Mouse (Mus musculus) heart, postnatal 4 days (tissue): Measurements from ENCODE around the gene Dglucy. TPM values are rescaled to one million over a fixed set of nuclear protein-coding genes. Genes with fewer than 3 reads are reported as not detected.

ENCODE experiments used
- DNase-seq: peaks from one replicate; pipeline ENCODE4 v3.0.0; 2021
- total RNA-seq, 2 experiments: library from RNA; stranded (reverse); gene quantifications; 2 replicates each; pipeline ENCODE4 v1.2.3; 2021

Dglucy gene
- total RNA-seq, 2 experiments from 2014 or later: 14.2 to 17.0 TPM

DNA sequence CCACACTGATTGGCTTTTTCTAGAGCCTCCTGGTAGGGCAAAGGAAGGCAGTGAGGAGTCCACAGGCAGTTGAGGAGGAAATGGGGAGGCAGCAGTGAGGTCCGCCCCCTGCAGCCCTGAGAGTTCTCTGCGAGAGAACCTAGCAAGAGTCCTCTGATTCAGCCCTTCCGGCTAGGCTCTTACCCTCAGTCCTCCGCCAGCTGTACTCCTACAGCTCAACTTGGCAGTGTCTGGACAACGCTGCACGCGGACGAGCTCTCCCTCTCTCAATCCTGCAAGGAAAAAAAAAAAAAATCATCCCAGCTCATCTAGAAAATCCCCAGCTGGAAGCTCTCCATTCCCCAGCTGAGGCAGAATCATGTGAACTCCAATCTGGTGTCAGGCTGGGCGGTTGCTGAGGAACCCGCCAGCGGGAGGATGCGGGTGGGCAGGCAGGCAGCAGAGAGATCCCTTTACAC is 109.0 kb downstream of the Dglucy start:
- peak; percentile 44 for DNase-seq

DNA sequence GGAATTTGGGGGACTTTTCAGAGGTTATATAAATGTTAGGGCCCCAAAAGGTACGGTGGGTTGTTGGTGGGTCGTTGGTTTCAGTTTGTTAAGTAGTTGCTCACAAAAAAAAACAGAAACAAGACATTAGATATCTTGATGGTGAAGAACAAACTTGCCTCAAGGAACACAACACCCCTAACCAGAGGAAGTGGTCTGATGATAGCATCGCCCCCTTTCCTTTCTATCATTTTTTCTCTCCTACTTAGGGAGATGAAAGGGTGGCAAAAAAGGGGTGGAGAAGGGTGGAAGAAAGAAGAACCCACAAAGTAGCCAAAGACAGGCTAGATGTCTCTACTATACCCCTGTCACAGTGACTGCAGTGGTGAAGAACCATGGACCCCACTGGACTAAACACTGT is 111.7 kb downstream of the Dglucy start:
- DNase-seq: no peak

DNA sequence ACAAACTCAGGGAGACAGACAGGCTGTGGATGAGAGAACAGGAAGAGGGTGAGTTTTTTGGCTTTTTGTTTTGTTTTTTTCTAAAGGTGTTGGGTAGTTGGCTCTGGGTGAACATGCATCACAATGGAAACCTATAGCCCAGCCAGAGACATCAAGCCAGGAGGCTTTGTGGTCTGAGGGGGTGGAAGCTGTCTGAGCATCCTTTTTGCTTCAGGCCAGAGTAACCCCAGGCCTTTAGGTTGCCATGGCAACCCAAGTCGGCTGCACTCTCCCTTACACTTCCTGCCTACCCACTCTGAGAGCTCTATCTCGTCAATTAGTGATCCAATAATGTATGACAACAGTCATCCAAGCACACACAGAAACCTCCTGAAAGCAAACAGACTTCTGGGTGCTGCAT is 116.6 kb downstream of the Dglucy start:
- DNase-seq: no peak

DNA sequence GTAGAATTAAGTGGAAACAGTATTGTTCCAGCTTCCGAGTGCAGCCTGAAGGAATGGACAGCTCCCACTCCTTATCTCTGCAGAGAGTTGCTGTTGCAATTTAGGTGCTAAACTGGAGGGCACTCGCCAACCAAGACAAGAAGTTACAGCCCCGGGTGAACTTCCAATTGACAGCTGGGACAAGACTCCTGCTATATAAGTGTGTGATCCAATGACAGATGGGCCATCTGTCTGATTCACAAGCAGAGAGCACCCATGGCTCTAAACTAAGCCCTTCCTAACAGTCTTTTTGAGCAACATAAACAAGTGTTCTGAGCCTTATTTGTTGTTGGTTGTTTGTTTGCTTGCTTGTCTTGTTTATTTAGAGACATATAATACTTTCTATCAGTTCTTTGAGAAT is 117.8 kb downstream of the Dglucy start:
- DNase-seq: no peak

DNA sequence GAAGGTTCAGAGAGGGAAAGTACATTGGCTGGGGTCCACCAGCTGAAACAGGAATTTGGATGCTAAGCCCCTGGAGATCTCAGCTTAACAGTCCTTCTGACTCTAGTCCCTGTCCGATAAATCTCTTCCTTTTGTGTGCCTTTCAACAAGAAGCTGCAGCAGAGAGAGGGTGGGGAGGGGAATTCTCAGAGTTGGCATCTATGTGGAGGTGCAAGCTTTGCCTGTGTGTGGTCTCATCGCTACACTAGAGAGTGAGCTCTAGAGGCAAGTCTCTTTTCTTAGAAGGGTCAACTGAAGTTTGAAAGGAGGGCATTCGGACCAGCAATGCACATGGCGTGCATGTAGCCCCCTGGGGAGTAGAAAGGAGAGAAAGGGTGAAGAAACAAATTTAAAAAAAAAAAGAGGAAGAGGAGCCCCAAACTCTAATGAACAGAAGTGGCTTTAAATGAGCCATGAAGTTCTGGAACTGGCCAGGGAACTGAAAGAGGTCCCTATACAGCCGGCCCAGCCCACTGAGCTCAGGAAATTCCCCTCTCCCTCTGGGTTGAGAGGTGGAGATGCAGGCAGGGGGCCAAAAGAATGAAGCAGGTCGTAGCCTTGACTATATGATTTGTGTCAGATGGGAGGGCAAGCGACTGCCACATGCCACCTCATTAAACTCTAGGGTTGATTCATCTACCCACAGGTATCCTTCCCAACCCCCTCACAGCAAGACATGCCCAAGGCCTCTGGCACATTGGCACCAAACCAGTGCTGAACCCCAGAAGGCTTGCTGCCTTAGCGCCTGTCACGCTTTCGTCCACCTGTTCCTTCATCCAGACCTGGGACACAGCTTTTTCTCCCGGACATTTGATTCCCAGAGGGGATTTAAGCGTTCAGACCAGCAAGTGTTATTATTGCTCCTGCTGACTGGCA is 119.1 kb downstream of the Dglucy start:
- DNase-seq: no peak

DNA sequence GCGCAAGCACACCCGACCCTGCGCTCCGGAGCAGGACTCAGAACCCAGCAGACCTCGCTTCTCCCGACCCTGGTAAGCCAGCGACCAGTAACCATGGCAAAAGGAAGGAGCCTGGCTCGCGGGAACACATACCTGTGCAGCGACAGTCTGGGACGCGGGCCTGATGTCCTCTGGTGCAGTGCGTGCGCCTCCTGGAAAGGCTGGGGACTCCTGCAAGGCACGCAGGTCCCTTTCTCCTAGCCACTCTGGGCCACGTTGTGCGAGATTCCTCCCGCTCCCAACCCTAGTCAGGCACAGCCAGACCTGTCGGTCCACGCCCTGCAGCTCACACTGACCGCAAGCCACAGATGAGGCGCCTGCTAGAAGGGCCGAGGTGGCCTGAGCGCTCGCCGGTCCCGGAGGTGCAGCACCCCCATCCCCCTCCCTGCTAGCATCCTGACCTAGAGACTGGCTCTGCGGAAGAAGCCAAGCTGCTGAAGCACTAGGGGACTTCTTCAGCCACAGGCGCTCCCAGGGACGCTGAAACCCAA is 120.3 kb downstream of the Dglucy start:
- no peak for DNase-seq

DNA sequence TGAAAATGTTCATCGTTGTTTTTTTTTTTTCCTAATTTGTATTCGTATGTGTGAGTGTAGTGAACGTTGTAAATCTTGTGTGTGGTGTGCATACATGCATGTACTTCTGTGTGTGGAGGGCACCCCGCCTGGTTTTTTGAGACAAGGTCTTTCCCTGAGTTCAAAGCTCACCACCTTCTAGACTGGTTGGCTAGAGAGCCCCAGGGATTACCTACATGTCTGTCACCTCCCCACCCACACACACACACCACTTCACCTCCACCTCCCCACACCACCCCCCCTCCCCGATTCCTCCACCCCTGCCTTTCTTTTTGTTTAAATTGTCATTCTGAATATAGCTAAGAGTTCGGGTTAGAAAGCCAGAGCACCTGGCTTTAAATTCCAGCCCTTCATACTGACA is 122.0 kb downstream of the Dglucy start:
- no peak for DNase-seq

DNA sequence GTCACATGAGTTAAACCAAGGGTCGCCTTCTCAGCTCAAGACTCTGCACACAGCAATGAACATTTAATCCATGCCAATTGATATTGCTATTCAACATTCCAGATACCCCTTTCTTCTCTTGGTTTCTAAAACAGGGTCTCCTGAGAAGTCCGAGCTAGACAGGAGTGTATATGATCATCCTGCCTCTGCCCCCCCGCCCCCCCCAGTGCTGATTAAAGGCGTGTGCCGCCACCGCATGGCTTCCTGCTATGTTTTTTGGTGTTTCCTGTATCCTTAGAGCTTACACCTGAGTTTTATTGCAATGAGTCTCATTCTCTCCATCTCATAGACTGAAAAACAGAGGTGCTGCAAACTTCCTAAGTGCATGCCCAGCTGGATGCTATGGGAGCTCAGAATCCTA is 122.5 kb downstream of the Dglucy start:
- DNase-seq: no peak

DNA sequence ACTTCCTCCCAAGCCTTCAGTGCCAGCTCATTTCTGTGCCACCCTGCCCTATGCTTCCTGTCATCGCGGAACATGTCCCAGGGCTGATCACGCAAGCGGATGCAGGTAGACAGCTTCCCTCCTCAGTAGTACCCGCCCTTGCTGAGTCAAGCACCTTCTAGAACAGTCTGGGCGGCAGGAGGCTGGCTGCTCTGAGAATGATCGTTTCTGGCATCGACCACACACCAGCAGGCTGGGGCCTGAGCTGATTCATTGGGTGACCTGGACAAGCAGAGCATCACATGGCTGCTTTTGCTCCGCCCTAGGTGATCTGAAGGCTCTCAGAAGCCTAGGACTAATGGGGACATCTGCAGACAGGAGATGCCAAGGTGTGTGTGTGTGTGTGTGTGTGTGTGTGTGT is 124.9 kb downstream of the Dglucy start:
- DNase-seq: no peak

DNA sequence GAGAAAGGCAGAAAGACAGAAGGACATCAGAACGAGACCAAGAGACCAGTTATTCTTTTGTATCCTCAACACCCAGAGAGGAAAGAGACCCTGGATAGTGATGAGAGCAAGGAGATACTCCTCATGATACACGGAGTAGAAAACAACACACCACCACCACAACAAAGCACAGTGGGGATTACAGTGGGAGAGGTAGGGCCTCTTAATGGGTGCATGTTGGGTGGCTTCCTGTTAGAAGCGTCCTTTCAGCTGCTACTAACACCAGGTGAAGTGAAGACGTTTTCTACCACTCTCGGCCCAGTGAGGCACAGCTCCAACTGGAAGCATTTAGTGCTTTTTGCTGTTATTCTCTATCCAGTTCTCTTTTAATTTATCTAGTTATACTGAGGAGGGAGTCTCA is 128.0 kb downstream of the Dglucy start:
- no peak for DNase-seq

DNA sequence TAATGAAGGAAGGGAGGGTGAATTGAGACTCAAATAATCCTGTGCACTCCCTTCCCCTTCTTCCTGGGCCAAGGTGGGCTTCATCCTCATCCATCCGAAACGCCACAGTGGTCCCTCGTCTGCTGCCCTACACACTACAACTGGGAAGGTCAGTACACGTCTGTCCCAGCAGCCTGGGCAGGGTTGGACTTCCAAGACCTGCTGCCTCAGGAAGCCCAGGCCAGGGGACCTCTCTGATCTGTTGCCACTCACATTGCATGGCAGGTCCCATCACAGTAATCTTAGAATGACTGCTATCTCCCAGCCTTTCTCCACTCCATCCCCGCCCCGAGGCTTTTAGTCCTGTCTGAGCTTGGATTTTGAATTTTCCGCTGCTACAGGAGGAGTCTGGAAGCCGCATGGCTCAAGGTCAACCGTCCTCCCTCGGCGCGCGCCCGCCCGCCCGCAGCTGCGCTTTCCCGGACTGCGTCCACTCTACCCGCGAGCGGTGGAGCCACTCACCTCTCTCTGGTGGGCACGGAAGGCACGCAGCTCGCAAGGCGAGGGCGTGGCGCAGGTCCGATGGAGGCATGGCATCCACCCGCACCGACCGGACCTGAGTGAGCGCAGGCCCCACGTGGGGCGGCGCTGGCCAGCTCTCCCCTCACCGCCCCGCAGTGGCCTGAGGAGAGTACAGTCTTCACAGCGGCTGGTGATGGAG is 128.9 kb downstream of the Dglucy start, which contains the start of gene Gpr68:
Gpr68 (minus strand) TSS at position 601 of the 700 bp plus-strand sequence.
- DNase-seq: peak; percentile 38

DNA sequence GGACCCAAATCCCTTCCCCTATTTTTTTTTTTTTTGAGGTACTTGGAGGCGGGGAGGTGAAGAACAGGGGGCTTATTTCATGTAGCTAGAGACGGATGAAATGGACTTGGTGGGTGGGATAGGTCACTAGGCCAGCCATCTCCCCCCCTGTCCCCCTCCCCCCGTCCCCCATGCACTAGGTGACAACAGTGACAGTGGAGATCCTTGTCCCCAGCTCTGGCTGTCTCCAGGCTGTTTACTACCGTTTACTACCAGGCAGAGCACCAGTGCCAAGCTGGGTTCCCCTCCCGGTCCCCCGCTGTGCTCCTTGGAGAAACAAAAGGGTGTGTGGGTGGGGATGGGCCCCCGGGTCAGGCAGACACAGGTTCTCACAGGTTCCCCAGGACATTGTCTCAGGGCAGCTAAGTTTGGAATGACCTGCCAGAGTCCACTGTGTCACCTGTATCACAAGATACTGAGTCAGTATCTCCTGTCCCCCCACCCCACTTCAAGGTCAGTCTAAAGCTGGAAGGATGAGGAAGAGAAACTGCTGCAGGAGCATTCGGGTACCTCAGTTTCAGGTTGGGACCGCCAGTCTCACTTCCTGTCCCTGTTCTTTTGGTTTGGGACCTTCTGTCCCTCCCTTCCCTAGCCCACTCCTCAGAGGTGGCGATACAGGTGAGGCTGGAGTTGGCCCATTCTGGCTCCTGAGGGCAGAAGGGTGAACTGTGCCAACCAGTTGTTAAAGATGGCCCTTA is 129.6 kb downstream of the Dglucy start:
- no peak for DNase-seq

DNA sequence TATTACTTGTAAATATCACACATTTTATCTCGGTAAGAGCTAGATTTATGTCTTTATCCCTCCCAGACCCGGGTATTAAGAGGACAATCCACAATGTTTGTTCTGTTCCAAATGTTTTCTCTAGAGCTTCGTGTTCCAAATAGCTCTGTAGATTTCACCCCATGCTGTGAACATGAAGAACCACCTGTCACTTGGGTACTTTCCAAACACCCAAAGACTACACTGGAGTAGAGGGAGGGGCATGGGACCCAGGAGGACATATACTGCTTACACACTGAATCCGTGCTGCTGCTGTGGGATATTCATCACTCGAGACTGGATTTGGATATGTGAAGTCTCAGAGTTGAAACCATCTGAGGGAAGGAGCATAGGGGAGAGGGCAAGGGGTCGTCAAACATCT is 130.9 kb downstream of the Dglucy start:
- DNase-seq: no peak

DNA sequence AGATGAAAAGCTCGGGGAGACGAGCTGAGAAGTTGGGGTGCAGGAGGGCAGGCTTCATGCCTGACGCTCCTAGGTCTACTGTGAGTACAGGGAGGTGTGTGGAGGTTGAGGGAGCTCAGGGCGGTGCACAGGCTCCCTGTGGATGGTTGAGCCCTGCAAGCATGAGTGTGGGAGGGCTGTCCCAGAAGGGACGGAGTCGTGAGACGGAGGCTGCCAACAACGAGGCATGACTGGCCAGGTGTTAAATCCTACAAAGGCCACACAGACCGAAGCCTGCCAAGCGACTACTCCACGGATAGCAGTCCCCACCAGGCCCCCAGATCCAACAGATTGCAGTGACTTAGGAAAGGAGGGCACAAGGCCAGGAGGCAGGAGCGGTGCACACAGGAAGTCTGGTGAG is 131.9 kb downstream of the Dglucy start:
- no peak for DNase-seq

DNA sequence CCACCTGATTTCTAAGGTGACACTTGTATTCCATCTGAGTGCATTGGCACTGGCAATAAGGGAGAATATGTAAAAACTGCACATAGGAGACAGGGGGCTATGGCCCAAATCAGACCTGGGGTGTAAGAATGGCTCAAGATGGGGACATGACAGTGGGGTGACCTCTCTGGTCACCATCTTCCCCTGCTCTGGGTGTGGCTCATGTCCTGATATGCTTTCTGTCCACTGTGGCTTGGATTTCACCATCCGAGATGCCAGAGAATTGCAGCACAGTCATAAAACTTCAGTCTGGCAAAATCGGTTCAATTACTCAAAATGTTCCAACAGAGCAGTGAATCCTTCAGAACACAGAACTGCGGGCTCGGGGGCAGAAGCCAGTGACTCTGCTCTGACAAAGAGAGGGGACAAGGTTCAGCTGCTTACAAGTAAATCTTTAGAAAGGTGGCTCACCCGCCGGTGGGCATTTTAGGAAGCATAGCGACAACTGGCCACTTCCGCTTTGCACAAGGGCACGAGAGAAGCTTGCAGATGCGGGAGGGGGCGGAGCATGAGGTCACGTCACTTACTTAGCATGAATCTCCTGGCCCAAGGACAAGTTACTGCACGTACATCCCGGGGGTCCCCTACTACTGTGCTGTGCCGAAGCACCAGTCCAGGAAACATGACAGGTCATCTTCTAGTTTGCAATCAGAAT is 145.9 kb downstream of the Dglucy start:
- DNase-seq: no peak

DNA sequence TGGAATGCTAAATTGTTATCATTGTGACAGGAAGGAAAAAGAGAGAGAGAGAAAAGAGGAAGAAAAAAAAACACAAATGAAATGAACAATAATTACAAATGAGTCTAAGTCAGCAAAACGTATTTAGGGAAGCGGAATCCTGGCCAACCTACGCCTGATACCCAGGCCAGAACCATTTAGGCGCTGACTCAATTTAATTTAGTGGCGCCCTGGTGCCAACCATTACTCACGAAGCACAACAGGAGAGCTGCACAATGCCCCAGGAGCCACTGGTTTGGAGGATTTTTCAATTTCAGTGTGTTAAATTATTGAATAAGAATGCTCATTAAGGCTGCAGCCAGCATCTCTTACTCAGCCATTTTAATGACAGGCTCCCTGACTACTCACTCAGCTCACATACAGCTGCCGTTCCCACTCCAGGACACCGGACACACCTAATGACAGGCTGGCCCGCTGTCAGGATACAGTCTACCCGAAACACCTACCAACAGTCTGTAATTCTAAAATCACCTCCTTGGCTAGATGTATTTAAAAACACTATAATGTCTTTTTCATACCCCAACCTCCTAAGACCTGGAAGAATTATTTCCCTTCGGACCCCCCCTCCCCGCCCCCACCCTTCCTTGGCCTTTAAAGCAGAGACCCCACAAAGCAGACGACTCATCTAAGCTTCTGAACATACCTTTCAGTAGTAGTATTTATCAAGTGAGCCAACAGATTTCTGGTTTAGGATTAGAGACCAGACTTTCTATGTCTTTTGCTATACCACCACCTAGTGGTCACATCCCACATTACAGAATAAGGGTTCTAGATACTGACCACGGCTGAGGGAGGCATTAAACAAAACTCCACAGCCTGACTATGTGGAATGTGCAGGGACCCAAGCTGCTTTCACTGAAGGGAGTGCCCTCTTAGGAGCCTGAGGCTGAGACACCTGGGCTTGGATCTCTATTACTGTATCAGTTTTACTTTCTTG is 147.1 kb downstream of the Dglucy start:
- peak; percentile 72 for DNase-seq

DNA sequence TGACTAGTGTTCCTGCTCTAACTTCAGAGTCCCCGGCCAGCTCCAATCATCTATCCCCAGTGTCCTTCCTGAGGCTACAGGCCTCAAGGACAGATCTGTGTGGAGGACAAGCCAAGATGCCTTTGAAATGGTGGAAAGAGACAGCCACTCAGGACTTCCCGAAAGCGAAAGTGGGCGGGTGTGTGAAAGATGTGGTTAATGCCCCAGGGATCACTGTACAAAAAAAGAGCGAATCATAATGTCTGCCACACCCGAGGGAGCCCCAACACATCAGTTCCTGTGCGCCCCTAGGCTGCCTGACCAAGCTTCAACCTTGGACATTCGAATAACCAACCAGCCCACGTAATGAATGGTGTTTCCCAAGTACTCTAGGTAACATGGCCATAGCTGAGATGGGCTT is 149.4 kb downstream of the Dglucy start:
- DNase-seq: no peak

DNA sequence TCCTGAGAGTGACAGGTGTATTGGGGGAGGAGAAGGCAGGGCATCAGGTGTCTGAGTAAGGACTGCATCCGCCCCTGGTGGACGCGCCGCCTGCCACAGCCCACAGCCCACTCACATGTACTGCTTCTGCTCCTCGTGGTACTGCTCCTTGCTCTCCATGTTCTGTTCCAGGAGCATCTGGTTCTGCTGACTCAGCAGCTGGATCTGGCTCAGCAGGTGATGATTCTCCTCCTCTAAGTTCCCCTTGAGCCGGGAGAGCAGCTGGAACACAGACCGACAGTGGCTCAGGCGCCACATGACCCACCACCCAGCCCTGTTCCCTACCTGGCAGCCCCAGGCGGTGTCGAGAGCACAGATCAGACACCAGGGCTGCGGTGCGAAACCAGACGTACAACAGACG is 152.8 kb downstream of the Dglucy start:
- DNase-seq: no peak

DNA sequence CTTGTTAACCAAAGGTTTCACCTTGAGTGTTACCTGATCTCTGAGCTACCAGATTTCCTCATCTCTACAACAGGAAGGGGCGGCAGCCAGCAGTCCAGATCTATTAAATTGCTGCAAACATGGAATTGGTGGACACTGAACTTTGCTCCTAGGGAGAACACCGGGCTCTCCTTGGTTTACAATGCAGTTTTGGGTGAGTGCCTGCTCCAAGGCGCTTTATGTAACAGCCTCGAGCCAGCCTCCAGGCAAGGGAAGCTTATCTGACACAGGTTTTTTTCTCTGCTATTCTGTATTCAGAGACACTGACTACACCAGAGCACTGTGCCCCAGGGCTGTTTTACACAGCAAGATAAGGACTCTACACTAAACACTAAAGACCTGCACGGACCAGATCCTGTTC is 155.9 kb downstream of the Dglucy start:
- DNase-seq: no peak

DNA sequence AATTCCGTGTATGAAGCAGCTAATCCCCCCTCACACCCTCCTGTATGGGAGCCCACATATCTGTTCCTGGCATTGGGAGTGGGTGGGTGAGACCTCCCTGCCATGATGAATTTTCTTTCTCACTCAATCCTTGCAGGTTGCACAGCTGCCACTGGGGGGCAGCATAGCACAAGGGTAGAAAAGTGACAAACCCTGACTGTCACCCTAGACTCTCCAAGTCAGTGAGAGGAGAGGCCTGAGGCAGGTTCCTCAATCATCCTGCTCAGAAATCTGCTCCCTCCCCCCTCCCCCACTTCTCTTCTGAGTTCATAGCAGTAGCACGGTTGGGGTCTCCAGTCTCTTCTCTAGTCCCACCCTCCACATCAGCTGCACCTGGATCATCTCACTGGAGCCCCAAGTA is 157.3 kb downstream of the Dglucy start:
- peak; percentile 88 for DNase-seq

DNA sequence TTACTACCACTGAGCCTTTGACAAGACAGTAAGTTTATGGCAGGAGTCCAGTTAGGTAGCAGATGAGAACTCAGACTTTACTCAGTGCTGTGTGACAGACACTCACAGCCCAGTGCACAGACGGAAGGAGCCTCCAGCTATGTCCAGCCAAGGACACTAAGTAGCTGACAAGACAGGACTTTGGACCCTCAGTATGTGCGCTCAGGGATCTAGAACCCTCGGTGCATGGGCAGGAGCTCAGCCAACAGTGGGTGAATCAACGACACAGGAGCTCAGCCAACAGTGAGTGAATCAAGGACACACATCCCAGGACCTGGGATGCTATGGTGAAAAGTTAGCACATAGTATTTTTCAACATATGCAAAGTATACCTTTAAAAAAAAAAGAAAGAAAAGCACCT is 157.9 kb downstream of the Dglucy start:
- no peak for DNase-seq
